Mouse (Mus musculus): ENCODE results near the gene Spns3.

Spns3 gene

DNA sequence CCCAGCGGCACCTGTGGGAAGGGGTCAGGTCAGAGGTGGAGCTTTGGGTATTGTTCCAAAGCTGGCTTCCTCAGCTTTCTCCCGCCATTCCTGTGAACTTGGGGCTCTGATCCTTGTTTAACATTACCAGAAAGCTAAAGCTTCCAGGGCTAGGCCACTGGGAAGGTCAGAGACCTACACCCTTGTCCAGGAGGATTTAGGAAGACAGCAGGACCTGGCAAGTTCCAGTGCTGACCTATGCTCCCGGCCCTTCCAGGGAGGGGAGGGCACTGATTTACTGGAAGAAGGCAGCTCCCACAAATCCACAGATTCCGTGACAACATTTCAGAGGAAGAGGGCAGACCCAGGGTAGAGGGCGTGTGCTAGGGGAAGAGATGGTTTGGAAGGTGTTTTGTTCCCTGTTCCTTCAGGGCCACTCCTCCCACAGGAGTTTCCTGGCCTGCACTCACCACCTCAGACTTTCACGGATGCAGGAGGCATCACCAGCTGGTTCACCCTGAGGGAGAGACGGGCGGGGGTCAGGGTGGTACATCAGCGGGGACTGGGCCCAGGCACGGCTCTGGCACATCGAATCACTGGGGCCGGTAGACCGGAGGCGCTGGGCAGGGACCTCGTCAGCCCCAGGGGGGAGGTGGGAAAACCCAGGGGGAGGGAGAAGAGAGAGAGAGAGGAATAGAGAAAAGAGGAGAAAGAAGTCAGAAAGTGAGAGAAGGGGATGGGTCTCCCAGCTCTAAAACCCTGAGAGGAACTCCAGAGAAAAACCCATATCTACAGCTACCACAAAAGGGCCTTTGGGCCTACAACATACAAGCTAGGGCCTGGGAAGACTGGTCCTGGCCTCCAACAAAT, 97.0 kb downstream of the Spns3 start:
- no peak for DNase-seq (ENCODE audit: low read depth, low spot score)

DNA sequence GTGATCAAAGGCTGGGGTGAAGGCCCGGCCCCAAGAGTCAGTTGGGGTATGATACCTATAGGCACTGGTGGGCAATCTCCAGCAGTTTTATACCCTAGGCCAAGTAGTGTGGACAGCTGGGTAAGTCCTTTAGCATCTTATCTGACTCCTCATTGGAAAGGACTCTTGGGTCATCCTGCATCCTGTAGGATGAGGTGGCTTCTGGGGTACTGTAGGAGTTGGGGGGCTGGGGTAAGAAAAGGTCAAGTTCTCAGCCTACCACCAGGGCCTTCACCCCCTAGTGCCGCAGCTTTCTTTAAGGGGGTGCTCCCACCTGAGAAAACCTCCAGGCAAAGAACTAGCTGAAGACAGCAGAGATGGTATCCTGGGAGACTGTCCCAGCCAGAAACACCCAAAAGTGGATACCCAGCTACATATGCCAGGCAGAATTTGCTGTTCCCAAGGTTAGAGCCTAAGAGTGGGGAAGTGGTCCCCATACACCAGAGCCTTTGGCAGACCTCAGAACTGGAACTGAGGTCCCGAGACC, 98.1 kb downstream of the Spns3 start:
- DNase-seq (ENCODE audit: low read depth, low spot score), result no peak

DNA sequence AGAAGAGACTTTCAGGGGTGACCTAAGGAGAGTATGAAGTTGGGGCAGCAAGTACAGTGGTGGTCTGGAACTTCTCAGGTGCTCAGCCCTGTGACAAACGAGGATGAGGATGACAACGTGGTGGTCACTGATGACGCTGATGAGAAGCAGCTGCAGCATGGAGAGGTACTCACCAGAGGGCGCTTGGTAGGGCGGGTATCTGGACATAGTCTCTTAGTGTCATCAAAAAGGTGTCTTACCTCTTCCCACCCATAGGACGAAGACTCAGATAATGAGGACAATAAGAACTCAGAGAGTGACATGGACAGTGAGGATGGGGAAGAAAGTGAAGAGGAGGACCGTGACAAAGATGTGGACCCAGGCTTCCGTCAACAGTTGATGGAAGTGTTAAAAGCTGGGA, 102.8 kb downstream of the Spns3 start:
- DNase-seq (ENCODE audit: low read depth, low spot score), result peak; percentile 47

DNA sequence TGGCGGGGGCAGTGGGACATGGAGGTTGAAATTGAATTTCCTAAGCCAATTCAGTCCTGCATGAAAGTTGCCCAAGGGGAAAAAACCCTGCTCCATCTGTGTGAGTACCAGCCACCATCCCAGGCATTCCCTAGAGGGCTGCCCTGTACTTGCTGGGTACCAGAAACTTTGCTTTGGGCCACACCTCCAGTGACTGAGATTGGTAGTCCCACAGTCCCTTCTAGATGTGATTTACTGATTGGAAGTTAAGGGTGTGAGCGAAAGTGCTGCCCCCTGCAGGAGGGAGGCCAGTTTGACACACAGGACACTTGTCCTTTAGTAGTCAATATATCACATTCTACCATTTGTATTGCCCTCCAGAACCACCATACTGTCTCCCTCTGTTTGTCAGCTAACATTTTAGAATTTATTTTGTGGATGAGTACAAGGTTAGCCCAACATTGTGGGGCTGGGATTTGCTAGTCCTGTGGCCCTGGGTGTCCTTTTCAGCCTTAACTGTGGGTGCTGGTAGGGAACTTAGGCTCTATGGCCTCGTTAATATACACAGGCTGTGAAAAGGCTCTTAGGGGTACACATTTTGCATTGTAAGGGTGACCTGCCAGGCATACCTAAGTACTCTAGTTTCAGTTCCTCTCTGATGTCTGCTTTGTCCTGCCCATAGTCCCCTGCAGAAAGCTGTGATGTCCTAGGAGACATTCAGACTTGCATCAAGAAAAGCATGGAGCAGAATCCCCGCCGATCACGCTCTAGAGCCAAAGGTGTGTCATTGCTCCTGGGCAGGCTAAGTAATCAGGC, 103.8 kb downstream of the Spns3 start:
- peak; percentile 74 for DNase-seq (ENCODE audit: low read depth, low spot score)
